Mouse (Mus musculus) heart, adult 18-20 months (tissue): ENCODE measurements around the gene Evi2. TPM values are rescaled to one million over a fixed set of nuclear protein-coding genes. Genes with fewer than 3 reads are reported as not detected.

ENCODE experiments used
- DNase-seq, 2 experiments: peaks; one replicate each; pipeline ENCODE4 v3.0.0; 2021 to 2022; ENCODE audit warnings: mixed read lengths in 1 of 2
- total RNA-seq, 2 experiments: library from RNA; stranded (reverse); gene quantifications; 2 replicates each; pipeline ENCODE4 v1.2.3; 2021

The Evi2 gene
- total RNA-seq, 2 experiments from 2014 or later, result not detected

DNA sequence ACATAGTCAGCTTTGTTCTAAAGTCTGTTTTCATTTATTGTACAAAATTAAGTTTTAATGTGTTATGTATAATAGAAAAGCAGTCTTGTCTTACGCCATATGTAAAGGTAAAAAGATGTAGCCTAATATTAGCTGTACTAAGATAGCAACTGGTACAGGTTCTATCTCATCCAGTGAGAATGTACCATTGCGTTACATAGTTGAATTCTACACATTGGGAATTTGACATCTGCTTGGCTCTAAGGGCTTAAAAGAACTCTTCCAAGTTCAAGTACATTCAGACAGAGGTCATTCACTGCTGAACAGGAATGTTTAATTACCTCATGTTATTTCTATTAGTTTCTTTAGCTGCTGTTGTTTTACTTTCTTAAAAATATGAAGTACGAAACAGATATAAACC, 3.8 kb downstream of the Evi2 start:
- no peak for DNase-seq

DNA sequence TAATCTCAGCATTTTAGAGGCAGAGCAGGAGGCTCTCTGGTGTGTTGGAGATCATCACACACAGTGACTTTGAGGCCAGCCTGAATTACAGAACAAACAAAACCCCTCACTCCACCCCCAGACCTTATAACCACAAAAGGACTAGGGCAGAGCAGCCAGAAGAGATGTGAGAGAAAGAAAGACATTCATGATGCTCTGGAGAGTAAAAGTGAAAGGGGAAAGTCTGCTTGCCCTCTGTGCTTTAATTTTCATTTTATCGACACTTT, 6.1 kb downstream of the Evi2 start:
- DNase-seq, result no peak

DNA sequence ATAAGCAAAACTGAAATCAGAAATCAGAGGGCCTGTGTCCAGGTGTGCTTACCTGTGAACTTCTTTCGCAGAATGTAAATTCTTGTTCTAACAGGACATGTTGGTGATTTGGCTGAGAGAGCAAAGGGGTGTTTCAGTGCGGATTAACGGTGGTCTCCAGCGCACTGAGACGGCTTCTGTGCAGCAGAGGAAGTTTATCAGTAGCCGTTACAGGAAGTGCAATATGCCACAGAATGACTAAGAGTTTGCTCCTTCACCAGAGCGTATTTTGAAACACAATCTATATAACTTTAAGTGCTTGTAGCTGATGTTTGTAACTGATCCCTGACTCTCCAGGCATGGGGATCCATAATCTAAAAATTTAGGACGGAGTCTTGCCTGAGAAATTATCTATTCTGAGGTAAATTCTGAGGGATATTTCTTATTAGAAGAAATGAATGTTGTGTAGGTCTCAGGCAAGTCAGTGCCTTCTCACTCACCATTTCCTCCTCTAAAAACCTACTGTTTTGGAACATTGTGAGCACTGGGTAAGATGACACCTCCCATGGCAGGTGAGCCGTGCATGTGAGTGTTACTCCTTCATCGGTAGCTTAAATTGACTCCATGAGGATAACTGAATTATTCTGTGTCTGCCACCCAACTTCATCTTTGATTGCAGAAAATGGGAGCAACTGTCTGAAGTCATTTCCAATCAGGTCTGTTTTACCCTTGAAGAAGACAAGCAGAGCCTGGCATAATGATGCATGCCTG, 6.7 kb downstream of the Evi2 start, which contains the start of gene Evi2b:
Gene Evi2b (minus strand): TSS at position 203 of the 750 bp plus-strand sequence.
- no peak for DNase-seq

DNA sequence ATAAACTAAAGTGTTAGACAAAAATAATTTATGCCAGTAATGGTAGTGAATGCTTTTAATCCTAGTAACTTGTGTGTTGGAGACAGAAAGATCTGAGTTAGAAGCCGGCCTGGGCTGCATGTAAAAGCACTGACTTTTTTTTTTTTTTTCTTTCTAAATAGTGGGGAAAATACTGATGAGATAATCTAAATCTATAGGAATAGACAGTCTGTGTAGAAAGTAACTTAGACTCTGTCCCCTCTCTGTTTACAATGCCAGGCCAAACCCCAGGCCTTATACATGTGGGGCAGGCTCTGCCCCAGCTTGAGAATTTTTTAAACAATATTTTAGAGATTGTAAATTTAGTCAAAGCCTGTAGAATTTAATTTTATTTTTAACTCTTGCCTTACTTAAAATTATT, 7.4 kb downstream of the Evi2 start:
- no peak for DNase-seq

GRCm38 (mm10) chr11:79521930-79522329, 8.5 kb downstream of the Evi2 start:
- DNase-seq, result no peak

GRCm38 (mm10) chr11:79520772-79521171, 9.6 kb downstream of the Evi2 start:
- no peak for DNase-seq

- DNase-seq, result peak in 1 of 2 experiments; percentile 63
Measured at GRCm38 (mm10) chr11:79519878-79520291, 10.5 kb downstream of the Evi2 start.

DNA sequence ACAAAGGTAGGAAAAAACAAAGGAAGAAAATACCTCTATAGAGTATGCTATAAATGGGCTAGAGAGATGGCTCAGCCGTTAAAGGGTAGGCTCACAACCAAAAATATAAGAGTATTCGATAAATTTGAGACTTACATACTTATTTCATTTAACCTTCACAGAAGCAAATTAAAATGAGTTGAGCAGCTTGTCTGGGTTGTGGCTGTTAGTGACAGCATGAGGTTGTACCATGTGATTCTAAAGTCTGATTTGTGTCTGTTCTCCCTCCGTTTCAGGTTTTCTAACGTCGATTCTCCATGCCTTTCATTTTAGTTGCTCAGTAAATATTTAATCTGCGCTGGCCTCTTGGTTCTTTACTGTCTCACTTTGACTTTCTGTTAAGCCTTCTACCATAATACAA, 11.1 kb downstream of the Evi2 start:
- no peak for DNase-seq

DNA sequence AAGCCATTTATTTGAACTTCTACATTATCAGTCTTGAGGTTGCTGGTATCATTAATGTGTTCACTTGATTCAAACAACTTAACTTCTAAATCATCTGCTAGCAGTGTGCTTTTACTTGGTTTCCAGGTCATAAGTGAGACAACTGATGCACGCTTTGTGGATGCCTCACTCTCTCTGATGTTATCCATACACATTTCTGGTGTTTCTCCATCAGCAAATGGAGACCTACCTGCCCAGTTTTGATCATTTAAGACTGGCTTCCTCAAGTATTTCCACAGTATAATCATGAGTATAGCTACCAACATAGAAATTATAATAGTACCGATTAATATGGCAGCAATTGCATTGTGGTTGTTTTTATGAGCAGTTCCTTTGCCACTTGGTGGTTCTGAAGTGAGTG, 14.6 kb downstream of the Evi2 start:
- no peak for DNase-seq

DNA sequence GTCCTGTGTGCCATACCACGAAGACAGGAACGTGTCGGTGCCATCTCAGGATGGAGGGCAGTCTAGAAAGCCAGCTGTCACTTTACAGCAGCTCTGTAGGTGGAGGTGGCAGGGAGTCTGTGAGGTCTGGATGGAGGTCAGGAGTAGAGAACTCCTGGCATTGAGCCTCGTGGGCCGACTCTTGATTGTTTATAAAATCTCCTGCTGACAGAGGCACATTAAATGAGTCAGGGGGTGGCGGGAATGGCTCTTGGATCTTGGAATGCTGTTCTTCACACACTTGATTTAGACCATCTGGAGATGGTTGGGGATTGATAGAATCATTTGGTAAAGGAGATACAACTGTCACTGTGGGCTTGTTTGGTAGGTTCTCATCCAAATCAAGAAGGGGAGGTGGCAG, 15.1 kb downstream of the Evi2 start:
- DNase-seq, result no peak

DNA sequence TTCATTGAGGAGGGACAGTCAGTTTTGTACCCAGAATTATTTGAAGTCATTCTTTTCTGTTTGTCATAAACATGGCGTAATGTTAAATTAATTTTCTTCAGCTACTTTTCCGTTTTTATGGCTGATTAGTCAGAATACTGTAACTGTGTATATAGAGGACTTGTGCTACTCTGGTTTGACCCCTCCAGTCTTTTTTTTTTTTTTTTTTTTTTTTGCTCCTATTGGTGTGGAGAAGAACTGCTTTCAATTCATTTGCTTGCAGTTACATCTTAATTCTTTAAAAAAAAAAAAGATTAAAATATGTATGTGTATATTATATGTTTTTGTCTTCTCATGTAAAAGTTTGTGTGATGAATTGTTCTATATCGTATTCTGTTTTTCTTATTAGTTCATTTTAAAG, 18.4 kb downstream of the Evi2 start:
- no peak for DNase-seq

DNA sequence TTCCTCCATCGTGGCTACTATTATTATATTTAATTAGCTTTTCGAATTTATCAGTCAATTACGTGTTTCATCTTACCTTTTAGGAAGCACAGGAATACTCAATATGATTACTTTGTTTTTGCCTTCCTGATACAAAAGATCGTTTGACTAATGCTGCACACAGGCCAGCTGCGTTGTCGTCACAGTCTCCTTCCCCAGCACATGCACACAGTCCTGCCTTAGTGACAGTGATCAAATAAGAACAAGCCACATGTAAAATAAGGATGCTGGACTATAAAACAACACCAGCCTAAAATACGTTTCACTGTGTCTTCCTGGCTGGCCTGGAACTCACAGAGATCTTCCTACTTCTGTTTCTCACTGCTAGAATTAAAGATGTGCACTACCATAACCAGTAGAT, 25.9 kb downstream of the Evi2 start:
- no peak for DNase-seq

GRCm38 (mm10) chr11:79503845-79504244, 26.5 kb downstream of the Evi2 start, which contains the start of gene Omg:
Gene Omg (minus strand): TSS chr11:79504084.
- no peak for DNase-seq

DNA sequence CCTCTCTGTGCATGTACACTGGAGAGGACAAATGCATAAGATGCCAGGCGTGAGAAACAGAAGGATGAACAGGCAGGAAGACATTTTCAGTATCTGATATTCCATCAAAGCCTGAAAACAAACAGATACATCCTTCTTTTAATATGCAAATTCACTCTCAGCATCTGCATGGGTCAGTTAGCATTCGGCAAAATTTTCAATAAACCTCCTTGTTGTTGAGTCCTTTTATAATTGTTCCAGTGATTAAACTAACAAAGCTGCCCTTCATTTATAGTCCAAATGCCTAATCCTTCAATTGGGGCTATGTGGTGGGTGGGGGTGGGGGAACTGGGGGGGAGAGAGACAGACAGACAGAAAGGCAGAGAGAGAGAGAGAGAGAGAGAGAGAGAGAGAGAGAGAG, 27.5 kb downstream of the Evi2 start:
- DNase-seq, result no peak

DNA sequence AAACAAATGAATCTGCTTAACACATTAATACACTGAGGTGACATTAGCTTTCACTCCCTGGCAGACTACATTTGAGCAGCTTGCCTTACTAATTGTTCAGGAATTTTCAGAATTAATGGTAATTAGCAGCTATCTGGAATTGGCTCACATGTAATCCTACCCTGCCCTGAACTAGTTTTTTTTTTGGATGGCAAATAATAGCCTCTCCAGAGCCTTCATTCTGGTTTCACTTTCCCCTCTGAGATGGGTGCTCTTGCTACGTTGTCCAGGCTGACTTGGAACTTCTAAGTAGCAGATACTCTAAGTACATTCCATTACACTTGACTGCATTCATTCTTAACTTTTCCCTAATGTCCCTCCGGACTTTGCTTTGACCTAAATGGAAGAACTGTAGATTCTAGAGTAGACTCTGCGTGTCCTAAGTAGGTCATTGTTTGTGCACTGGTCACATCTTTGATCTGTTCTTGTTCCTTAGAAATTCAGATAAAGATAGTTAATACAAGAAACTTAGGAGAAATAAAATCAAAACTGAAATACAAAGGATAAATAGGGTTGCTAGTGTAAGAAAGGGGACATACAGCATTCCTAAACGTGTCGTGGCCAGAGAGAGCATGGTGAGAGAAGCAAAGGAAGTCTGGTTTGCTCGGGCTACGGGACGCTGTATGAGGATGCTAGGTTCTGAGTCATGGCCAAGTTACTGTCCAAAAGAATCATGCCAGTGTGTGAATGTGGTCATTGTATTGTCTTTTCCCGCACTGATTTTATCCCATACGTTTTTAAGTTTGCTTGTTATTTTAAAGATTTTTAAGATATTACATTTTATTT, 35.2 kb downstream of the Evi2 start:
- DNase-seq, result peak; percentile 20 to 22

- DNase-seq, result no peak
Measured at GRCm38 (mm10) chr11:79484721-79485120, 45.7 kb downstream of the Evi2 start.

DNA sequence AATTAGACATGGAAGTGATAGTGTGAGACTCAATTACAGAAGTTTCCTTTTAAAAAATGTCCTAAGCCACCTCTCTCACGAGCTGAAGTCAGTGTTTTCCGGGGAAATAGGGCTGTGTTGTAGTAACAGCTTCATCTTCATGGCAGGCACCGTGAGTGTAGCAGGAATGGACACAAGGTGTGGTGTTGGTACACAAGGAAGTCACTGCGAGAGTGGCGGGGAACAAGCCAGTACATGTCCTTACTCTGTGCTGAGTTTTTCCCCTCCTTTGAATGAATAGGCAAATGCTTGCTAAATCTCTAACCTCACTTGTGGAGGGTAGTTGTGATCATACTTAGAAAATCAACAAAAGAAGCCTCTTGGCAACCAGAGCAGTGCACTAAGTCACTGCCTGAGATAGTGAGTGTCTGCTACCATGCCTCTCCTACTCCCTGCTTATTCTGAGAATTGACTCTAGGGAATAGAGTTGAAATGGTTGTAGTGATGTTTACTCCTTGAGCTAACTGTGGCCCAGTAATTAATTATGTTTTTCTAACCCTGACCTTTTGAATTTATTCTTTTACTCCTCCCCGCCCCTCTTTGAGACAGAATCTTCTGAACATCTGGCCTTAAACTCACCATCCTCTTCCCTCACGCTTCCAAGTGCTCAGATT, 46.4 kb downstream of the Evi2 start:
- DNase-seq, result no peak

DNA sequence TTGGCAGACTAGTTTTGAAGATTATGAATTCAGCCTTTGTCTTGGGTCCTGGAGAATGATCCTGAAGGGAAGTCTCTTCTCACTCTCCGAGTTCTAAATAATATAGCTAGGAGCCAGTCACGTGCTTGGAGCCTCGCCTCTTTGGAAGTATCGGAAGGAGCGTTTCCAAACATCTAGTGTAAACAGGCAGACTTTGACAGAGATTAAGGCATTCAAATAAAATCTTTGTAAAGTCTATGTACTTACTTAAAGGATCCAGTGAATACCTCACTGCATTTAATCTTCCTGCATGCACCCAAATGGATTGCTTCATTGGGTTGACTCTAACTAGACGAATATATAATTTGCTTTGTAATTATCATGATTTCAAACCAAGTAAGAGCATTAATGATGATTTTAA, 47.0 kb downstream of the Evi2 start:
- no peak for DNase-seq

DNA sequence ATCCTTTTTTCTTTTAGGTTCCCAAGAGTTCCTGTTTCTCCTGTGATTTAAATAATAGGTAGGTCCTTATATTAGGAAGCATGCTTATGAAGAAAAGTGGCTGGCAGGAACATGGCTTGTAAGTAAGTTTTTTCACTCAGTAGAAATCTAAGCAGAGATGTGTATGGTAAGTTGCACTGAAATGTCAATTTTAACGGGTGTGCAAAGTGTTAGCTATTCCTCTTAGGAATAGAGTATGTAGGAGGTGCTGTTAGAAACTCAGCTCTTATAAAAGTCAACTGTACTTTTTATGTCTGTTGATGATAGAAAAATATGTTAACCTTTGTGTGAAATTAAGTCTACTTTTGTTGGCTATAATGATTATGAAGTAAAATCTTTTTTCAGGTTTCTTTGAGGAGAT, 62.3 kb downstream of the Evi2 start:
- DNase-seq, result no peak
